Mouse (Mus musculus) macrophage (primary cell): ENCODE measurements at regions not wholly inside any gene's neighbourhood (a gene's known extent, or its start where the extent isn't known, plus 50 kb on each side); places are given as distances from the start of the nearest gene placed in this dataset.
"Not testable (repeated sequence)": the region's sequence is repeated elsewhere in the genome, so short reads cannot be mapped to it uniquely, and the experiment has no call there.

Source experiments
- H3K27ac ChIP-seq: fragments of 350-480 bp; formaldehyde crosslinking; 2 replicates; pipeline ENCODE4 v1.9.0; 2021
- H3K36me3 ChIP-seq: fragments of 350-480 bp; formaldehyde crosslinking; 2 replicates; pipeline ENCODE4 v1.9.0; 2021; ENCODE audit errors: inconsistent target
- H3K4me3 ChIP-seq: fragments of 350-480 bp; formaldehyde crosslinking; 2 replicates; pipeline ENCODE4 v1.9.0; 2021; ENCODE audit errors: inconsistent target
- H3K79me2 ChIP-seq: fragments of 350-480 bp; formaldehyde crosslinking; 2 replicates; pipeline ENCODE4 v1.9.0; 2021; ENCODE audit errors: inconsistent target
- WGBS: methylation state at CpG from one replicate; pipeline ENCODE4 v1.1.7; 2026; ENCODE audit warnings: inconsistent platforms; ENCODE audit not compliant: missing documents; 5-methylcytosine and 5-hydroxymethylcytosine counted together

DNA sequence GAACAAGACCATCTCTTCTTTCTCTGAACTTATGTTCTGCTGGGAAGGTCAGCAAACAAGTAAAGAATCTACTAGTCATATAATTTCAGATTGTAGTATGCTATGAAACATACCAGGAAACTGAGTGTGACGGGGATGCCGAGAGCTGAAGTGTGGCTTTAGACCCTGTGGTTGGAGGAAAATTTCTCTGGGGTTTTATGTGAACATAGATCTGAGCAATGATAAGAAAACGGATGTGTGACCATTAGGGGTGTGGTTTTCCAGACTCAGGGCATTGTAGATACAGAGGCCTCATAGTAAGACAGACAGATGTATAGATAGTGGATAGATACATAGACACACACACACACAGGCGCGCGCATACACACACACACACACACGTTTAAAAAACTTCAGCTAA lies 131.8 kb upstream of the Dnajc1 start:
- Histone ChIP-seq H3K27ac (no peak overlapping the region), H3K79me2 (no peaks in the 10 kb centered on the region), H3K4me3 (no peak overlapping the region), H3K36me3 (no peaks in the 10 kb centered on the region)
- WGBS, result 47% methylated on average over 7 of the region's 7 CpGs

DNA sequence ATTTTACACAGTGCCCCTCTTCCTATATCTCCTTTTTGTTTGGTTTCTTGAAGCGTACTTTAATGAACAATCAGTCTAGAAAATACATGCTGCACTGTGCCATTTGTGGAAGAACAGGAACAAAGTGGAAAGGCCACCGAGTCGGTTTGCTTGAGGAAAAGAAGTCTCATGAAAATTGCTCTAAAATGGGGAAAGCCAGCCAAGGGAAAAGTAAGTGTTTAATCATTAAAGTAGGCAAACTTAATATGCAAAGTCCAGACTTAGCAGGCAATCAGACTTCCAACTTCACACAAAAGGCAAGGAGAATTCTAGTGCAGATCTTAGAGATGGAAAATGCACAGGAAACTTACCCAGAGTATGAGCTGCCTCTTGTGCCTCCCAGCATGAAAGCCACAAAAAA lies 131.3 kb upstream of the Dnajc1 start:
- 64% methylated on average over 3 of the region's 3 CpGs for WGBS
- Histone ChIP-seq H3K27ac (no peak overlapping the region), H3K4me3 (no peak overlapping the region), H3K79me2 (no peaks in the 10 kb centered on the region), H3K36me3 (no peaks in the 10 kb centered on the region)

DNA sequence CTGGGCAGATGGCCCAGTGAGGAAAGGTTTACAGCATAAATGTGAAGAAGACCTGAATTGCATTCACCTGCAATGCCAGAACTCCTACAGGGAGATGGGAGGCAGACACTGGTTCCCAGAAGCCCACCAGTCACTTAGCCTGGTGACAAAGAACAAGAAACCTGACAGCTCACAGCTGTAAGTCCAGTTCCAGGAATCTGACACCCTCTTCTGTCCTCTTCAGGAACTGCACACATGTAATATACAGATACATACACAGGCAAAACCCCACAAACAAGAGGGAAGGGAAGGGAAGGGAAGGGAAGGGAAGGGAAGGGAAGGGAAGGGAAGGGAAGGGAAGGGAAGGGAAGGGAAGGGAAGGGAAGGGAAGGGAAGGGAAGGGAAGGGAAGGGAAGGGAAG lies 120.8 kb upstream of the Dnajc1 start:
- Histone ChIP-seq H3K36me3 (no peaks in the 10 kb centered on the region), H3K27ac (no peak overlapping the region)

DNA sequence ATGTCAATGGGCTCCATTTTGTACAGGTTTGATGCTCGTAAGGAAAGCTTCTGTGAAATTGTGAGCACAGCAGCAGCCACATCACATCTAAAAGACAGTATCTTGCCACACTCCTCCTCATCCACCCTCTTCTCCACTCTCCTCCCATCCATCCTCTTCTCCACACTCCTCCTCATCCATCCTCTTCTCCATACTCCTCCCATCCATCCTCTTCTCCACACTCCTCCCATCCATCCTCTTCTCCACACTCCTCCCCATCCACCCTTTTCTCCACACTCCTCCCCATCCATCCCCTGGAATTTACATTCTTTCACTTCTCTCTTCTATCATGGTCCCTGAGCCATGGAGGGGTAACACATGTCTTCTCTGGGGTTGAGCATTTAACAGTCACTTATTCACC lies 116.7 kb upstream of the Dnajc1 start:
- Histone ChIP-seq H3K79me2 (no peaks in the 10 kb centered on the region), H3K36me3 (no peaks in the 10 kb centered on the region), H3K27ac (no peak overlapping the region), H3K4me3 (no peak overlapping the region)
- WGBS, result 100% methylated on average over 1 of the region's 1 CpGs

More for the DNA sequence above, 120.8 kb upstream of the Dnajc1 start:
- H3K79me2 ChIP-seq, result no peaks in the 10 kb centered on the region
- no peak overlapping the region for H3K4me3 ChIP-seq

DNA sequence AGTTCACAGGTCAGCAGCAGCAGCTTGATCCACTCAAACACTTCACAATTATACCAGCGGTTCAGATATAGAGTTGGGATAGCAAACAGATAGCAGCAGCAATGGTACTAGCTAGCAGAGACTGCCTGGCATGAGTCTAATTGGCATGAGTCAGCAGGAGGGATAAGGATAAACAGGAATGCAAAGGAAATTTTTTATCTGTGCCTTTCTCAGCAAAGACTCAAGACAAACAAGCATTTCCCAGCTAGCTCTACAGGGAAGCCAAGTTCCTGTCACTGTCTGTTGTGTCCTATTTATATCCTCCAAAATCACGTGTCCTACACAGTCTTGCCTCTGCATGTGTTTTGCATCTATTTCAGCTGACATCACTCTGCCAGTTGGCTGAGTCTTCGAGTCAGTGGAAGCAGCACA lies 80.7 kb upstream of the Dnajc1 start:
- Histone ChIP-seq H3K36me3 (no peaks in the 10 kb centered on the region), H3K79me2 (no peaks in the 10 kb centered on the region), H3K27ac (no peak overlapping the region), H3K4me3 (no peak overlapping the region)
- 50% methylated on average over 3 of the region's 3 CpGs for WGBS

DNA sequence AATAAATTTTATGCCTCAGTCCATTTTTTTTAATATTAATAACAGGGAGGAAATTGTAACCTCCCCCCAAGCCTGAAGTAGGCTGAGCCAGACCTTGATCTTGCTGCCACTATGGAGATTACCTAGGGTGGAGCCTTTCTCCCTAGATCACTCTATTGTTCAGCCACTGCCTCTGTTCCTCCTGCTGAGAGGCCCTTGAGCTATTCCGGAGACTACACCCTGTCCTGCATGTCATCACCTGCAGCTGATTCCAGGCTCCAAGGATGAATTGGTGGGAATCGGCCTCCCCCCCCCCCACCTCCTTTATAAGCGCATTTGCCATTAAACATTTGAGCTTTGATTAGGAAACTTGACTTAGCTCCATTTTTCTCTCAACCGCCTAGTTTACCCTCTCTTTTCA lies 68.3 kb upstream of the Dnajc1 start:
- no peak overlapping the region for H3K4me3 ChIP-seq
- WGBS, result 92% methylated on average over 4 of the region's 4 CpGs
- H3K36me3 ChIP-seq, result no peaks in the 10 kb centered on the region
- H3K27ac ChIP-seq, result no peak overlapping the region
- H3K79me2 ChIP-seq, result no peaks in the 10 kb centered on the region

DNA sequence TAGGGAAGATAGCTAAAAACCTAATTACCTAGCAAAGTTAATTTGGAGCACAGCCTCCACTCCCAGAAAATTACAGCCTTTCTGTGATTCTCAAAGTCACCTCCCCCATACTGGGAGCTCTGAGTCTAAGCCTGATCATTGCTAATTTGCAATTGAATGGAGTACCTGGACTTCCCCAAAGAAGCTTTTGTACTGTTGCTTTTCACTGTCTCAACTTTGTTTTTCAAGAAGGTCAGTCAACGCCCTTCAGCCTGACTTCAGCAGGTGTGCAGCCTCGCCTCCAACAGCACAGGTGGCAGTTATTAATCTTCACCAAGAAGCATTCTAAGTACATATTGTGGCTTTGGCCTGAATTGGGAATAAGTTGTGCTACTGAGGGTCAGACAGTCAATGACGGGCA lies 67.7 kb upstream of the Dnajc1 start:
- H3K79me2 ChIP-seq, H3K27ac ChIP-seq, H3K4me3 ChIP-seq, H3K36me3 ChIP-seq: not testable (repeated sequence)
- WGBS, result 93% methylated on average over 3 of the region's 3 CpGs

DNA sequence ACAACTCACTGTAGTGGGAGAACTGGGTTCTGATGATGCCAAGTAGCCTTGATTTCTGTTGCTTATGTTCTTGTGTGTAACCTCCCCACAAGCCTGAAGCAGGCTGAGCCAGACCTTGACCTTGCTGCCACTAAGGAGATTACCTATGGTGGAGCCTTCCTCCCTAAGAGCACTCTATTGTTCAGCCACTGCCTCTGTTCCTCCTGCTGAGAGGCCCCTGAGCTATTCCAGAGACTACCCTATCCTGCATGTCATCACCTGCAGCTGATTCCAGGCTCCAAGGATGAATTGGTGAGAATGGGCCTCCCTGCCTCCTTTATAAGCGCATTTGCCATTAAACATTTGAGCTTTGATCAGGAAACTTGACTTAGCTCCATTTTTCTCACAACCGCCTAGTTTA lies 60.8 kb upstream of the Dnajc1 start:
- 76% methylated on average over 2 of the region's 2 CpGs for WGBS
- H3K79me2 ChIP-seq, H3K27ac ChIP-seq, H3K36me3 ChIP-seq, H3K4me3 ChIP-seq: not testable (repeated sequence)

DNA sequence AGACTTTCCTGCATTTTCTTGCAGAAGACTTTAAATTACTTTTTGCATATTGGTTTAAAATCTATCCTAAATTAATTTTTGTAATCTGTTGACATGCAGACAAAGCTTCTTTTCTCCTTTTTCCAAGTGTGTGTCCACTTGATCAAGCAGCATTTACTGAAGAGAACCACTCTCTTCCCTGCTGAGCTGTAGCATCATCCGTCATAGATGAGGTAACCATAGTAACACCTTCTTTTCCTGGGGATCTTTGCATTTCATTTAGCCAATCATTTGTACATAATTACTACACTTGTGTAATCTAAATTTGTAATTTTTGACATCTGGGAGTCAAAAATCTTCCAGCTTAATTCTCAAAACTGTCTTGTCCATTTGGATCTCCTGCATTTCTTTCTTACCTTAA lies 53.2 kb upstream of the Dnajc1 start:
- no peak overlapping the region for H3K4me3 ChIP-seq
- 93% methylated on average over 1 of the region's 1 CpGs for WGBS
- no peaks in the 10 kb centered on the region for H3K36me3 ChIP-seq
- no peaks in the 10 kb centered on the region for H3K79me2 ChIP-seq
- H3K27ac ChIP-seq, result no peak overlapping the region
